Mouse (Mus musculus): ENCODE data around the gene Wfdc10.

Gene Wfdc10

GRCm38 (mm10) chr2:164655858-164656257 is at the start of gene Wfdc10:
Gene Wfdc10 (plus strand): TSS chr2:164656046.
- DNase-seq, result peak; percentile 71

- DNase-seq, result peak; percentile 21
Observed at GRCm38 (mm10) chr2:164608781-164609180, 47.1 kb upstream of the Wfdc10 start.

- peak; percentile 73 for DNase-seq
Observed at GRCm38 (mm10) chr2:164613471-164613870, 42.4 kb upstream of the Wfdc10 start, which contains the start of the genes Wfdc6b and Wfdc8. Gene Wfdc6b (plus strand): TSS chr2:164613522. Gene Wfdc8 (minus strand): TSS chr2:164613626.

DNA sequence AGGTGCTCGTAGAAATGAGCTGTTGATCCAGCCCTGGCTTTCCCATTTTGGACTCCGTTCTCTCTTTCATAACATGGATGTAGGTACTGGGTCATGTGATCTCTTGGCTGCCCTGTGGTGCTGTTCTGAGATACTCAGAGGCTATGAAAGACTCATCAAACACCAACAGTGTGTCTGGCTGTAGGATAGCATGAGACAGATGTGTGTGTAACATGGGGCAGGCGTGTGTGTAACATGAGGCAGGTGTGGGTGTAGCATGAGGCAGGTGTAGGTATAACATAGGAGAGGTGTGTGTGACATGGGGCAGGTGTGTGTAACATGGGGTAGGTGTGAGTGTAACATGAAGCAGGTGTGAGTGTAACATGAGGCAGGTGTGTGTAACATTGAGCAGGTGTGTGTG is 40.5 kb upstream of the Wfdc10 start:
- no peak for DNase-seq

DNA sequence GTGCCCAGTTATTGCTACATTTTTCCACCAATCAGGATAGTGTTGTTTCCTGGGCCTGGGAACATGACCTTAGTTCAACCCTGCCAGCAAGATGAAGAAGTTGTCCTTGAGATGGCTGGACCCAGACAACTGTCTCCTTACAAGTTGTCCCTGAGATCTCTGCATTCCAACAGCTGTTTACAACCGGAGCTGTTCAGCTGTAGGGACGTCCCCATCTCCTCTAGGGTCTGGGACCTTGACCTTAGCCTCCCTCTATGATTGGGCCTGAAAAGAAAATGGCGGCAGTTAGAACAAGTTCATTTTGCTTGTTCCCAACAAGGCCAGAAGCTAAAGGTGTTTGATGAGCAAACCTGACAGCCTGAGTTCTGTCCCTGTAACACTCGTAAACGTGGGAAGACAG is 36.8 kb upstream of the Wfdc10 start:
- DNase-seq, result no peak

GRCm38 (mm10) chr2:164621775-164622174 is 34.1 kb upstream of the Wfdc10 start:
- no peak for DNase-seq

DNA sequence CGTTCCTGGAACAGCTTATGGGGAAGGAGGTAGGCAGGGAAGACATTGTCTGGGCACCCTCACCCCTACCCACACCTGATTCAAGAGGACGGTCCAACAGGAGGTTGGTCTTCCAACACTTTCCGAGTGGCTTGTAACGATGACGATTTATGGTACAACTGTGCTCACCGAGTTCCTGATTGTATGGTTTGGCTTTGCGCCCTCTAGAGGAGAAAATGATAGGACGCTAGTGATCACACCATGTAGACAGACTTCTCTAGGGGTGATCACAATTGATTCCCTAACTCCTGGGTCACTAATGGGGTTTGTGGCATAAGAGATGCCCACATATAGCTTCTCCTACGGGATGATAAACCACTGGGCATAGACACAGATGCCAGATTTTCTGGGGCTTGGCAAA is 20.6 kb upstream of the Wfdc10 start:
- DNase-seq, result no peak

- no peak for DNase-seq
Observed at GRCm38 (mm10) chr2:164638696-164639095, 17.1 kb upstream of the Wfdc10 start, which contains the start of gene Wfdc16. Gene Wfdc16 (minus strand): TSS chr2:164638796.

DNA sequence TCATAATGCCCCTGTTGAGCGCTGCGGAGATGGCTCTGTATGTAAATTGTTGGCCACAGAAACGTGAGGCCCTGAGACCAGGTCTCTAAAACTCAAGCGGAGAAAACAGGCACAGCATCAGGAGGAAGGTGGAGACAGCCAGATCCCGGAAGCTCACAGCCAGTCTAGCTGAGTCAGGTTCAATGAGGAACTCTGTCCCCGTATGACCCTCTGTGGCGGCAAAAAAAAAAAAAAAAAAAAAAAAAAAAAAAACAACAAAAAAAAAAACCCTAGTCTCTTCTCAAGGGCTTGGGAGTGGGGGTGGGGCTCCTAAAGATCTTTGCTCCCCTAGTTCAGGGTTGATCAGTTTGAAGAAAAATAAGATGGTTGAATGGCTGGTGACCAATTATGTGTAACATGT is 14.7 kb upstream of the Wfdc10 start:
- DNase-seq, result peak; percentile 14

- peak; percentile 43 for DNase-seq
Observed at GRCm38 (mm10) chr2:164641881-164642673, 13.8 kb upstream of the Wfdc10 start.

DNA sequence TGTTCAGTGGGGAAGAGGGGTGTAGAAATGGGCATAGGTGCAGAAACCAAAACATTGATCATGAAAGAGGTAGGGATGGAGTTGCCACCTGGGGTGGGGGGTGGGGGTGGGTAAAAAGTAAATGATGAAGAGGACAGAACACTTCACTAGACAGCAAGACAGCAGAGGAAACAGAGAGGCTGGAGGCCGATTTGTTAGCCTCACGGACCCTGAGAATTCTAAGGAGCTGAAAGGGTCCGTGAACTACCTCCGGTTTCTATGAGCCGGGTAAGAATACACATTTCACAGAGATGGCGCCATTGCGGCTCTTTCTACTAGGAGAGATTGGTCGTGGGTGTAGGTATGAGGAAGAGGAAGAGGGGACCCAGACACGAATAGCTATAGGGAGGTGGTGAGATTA is 637 bp downstream of the Wfdc10 start, which contains the start of gene Wfdc9:
Gene Wfdc9 (minus strand): TSS at position 101 of the 400 bp plus-strand sequence.
- DNase-seq, result no peak

DNA sequence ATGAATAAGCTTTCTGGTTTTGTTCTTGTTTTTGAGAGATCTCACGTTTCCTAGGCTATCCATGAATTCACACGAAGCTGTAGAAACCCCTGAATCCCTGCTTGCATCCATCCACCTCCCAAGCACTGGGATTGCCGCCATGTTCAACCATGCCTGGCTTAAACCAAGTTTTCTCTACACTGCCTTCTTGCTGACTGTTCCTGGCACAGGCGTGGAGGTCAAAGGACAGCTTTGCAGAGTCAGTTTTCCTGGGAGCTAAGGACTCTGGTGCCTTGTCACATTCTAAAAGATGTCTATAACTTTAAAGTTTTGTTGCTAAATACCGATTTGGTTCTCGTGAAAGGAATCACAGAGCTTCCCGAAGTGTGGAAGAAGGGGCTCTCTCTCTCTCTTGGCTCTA is 9.0 kb downstream of the Wfdc10 start:
- DNase-seq, result no peak

- no peak for DNase-seq
Observed at GRCm38 (mm10) chr2:164670261-164670660, 14.4 kb downstream of the Wfdc10 start.

- no peak for DNase-seq
Observed at GRCm38 (mm10) chr2:164670938-164671337, 15.1 kb downstream of the Wfdc10 start.

- DNase-seq, result no peak
Observed at GRCm38 (mm10) chr2:164673987-164674386, 18.1 kb downstream of the Wfdc10 start, which contains the start of gene Wfdc11. Gene Wfdc11 (minus strand): TSS chr2:164674087.

GRCm38 (mm10) chr2:164676103-164676502 is 20.3 kb downstream of the Wfdc10 start:
- DNase-seq, result no peak

DNA sequence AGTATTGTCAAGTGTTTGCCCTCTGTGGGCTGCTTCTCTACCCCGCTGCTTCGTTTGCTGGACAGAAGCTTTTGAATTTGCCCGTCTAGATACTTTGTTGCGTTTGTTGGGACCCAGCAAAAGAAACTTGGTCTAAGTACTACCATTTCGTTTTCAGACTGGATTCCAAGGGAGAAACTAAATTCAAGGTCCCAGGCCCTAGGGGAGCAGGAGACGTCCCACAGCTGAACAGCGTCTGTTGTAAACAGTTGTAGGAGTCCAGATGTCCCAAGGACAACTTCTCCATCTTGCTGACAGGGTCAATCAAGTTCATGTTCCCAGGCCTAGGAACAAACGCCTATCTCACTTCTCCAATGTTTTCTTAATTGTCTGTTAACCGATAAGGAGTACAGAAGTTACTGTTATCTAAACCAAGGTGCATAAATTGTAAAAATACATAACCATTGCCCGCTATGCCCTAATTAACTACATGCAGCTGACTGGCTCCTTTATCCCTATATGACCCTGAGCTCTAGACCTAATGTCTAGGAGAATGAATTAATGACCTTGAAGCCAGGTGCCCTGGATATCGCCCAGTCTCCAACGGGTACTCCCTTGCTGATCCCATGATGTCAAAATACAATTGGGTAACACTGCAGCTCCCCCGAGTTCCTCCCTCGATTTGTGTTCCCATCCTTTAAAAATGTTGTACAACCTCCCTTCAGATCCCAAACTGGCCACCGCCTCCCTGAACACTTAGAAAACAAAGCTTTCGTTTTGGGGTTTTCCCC is 21.3 kb downstream of the Wfdc10 start:
- no peak for DNase-seq

DNA sequence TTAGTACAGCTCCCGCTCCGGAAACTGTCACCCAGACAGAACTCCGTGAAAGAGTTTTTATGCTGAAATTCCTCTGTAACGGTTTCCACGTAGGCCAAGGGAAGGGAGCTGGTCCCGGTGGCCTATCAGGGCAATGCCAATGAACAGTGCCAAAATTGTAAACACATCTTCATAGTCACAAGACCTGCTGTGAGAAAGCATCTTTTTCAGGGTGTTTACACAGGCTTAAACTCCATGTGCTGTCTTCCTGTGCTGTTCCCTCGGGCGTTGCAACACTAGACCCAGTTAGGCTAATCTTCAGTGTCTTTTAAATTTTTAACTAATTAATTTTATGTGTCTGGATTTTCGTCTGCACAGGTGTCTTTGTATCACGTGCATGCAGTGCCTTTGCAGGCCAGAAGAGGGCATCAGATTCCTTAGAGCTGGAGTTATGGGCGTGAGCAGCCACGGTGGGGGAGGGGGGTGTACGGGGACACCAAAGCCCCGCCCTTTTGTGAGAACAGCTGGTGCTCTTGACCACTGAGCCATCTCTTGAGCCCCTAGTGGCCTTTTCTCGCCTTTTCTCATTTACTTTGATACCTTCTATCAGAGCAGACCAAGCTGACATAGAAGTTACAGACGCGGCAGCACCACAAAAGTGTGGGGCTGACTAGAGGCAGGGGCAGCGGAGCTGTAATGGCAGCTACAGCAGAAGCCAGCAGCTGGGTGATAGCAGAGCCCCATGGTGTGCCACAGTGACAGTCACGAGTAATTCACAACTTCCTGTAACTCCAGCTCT is 23.2 kb downstream of the Wfdc10 start:
- DNase-seq, result peak; percentile 91

GRCm38 (mm10) chr2:164679906-164680305 is 24.1 kb downstream of the Wfdc10 start:
- no peak for DNase-seq

DNA sequence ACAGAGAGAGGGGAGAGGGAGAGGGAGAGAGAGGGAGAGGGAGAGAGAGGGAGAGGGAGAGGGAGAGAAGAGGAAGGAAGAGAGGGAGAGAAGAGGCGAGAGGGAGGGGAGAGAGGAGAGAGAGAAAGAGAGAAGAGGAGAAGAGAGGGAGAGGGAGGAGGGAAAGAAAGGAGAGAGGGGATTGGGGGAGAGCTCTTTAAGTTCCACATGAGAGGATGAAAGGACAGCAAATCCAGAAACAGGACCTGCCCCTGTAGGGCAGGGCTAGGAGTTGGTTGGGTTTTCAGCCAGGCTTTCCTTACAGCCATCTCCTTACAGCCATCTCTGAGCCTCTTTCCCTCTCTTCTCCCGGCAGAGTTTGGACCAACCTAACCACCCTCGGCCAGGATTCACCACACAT is 29.0 kb downstream of the Wfdc10 start, which contains the start of gene Wfdc13:
Gene Wfdc13 (plus strand): TSS at position 301 of the 400 bp plus-strand sequence.
- no peak for DNase-seq

- DNase-seq, result no peak
Observed at GRCm38 (mm10) chr2:164698201-164698600, 42.4 kb downstream of the Wfdc10 start, which contains the start of gene Spint4. Gene Spint4 (plus strand): TSS chr2:164698501.

DNA sequence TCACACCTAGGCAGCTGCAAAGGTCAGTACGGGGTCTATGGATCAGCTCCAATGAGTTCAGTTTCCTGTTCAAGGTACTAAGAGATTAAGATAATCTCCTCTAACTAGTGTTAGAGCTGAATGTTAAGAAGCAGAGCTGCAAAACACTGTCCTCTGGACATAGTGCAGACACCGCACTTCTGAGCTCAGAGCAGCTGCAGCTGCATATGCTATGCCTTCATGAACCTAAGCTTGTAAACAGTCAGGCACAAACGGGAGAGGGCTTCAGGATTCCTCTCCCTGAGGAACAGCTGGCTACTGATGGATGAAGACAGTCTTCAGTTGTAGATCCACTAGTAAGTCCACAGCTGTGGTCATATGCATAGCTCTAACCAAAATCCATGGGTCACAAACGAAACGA is 45.1 kb downstream of the Wfdc10 start:
- no peak for DNase-seq

- DNase-seq, result no peak
Observed at GRCm38 (mm10) chr2:164701761-164702160, 45.9 kb downstream of the Wfdc10 start.

Measured in kidney, postnatal 10 days (tissue).